Mouse (Mus musculus) large intestine, adult 2 months (tissue): ENCODE results near the gene Mcu. TPM values are rescaled to one million over a fixed set of nuclear protein-coding genes. Genes with fewer than 3 reads are reported as not detected.

Experiments used
- DNase-seq: peaks from one replicate; pipeline ENCODE4 v3.0.0-alpha.2; 2012; ENCODE audit warnings: low read depth, low spot score
- WGBS: fragments of 180-500 bp; shearing (Covaris S2); methylation state at CpG from one replicate; pipeline ENCODE4 v1.1.7; 2018; 5-methylcytosine and 5-hydroxymethylcytosine counted together
- polyA plus RNA-seq: library from polyadenylated mRNA; depleted of rRNA; stranded (reverse); fragments of >200 nt; gene quantifications from 2 replicates; pipeline ENCODE4 v1.2.3, GENCODE M21; 2012

The Mcu gene
- polyA plus RNA-seq, 1 experiment: 61.8 TPM

DNA sequence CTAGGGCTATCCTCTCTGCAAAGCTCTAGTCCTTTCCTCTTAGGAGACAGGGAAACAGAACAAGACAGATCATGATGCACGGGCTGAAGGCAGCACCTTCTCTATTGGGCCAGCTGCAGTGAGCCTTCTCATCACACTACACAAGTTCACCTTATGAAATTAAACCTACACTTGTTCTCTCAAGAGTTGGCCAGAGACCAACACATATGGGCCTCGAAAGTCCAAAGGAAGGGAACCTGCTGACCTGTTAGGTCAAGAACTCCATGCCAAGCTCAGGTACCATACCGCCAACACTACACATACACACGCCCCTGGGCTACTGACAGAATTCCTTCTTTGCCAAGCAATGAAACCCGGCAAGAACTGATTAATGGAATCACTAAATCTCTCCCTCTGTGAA, 1.1 kb downstream of the Mcu start:
- WGBS: 13% methylated on average over 5 of the region's 5 CpGs
- no peak for DNase-seq

- WGBS: 66% methylated on average over 5 of the region's 5 CpGs
- no peak for DNase-seq
These were observed 2.4 kb downstream of the Mcu start for GRCm38 (mm10) chr10:59614141-59614540.

GRCm38 (mm10) chr10:59613276-59613675, 3.2 kb downstream of the Mcu start:
- 44% methylated on average over 5 of the region's 5 CpGs for WGBS
- no peak for DNase-seq

DNA sequence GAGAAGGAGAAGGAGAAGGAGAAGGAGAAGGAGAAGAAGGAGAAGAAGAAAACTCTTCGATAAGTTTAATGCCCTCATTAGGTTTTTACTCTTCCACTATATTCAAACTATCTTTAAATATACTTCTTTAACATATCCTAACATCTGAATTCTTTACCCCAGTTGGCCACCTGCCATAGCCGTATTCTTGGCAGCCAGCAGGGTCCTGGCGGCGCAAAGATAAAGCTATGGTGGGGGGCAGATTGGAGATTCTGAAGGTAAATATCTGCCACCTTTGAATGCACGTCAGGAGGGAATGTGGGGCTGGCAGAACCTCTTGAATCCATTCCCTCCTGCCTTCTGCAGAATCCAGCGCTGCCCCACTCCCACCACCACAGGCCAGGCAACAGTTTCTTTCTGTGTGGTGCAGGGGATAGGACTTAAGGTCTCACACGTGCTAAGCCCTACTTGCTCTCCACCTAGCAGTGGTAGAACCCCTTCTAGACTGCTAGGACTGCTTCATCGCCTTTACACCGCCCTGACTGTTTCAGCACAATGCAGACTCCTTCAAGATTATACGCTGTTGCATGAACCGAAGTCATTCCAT, 11.5 kb downstream of the Mcu start:
- DNase-seq: no peak
- WGBS: 65% methylated on average over 11 of the region's 11 CpGs

GRCm38 (mm10) chr10:59603843-59604242, 12.6 kb downstream of the Mcu start:
- 37% methylated on average over 5 of the region's 5 CpGs for WGBS
- no peak for DNase-seq

GRCm38 (mm10) chr10:59602891-59603290, 13.6 kb downstream of the Mcu start:
- 69% methylated on average over 14 of the region's 14 CpGs for WGBS

DNA sequence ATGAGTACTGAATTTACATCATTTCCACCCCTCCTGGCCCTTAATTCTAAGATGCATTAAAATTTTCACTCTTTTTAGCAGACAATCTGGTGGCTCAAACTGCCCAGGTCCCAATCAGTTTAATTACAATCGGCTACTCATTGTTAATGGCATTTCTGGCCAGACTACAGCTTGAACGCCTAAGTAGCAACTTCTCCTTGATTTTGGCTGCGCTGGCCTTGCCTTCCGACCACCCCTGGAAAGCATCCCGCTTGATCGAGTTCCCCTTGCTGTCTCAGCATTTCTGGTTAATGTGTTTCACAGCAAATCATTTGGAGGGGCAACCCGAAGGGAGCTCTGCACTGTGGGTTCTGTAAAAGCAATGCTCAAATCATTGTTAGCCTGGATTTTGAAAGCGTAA, 14.4 kb downstream of the Mcu start:
- 71% methylated on average over 8 of the region's 8 CpGs for WGBS
- DNase-seq: no peak

More at GRCm38 (mm10) chr10:59602891-59603290, 13.6 kb downstream of the Mcu start:
- no peak for DNase-seq

DNA sequence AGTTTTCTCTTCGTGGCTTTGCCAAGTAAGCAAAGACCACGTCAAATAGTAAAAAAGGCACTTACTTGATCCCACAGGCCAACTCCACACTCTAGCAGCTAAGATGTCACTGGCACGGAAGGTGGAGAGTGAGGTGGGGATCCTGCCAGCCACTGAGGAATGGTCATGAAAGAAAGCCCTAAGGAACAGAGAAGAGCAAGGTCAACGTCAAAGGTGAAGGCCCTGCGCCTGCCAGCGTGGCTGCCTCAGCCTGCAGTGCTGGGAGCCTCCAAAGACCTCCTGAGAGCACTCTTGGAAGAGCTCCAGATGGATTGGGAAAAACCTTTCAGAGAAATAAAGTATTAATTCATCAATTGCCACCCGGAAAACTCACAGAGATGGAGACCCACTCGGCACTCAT, 16.0 kb downstream of the Mcu start:
- WGBS: 75% methylated on average over 8 of the region's 8 CpGs
- no peak for DNase-seq

DNA sequence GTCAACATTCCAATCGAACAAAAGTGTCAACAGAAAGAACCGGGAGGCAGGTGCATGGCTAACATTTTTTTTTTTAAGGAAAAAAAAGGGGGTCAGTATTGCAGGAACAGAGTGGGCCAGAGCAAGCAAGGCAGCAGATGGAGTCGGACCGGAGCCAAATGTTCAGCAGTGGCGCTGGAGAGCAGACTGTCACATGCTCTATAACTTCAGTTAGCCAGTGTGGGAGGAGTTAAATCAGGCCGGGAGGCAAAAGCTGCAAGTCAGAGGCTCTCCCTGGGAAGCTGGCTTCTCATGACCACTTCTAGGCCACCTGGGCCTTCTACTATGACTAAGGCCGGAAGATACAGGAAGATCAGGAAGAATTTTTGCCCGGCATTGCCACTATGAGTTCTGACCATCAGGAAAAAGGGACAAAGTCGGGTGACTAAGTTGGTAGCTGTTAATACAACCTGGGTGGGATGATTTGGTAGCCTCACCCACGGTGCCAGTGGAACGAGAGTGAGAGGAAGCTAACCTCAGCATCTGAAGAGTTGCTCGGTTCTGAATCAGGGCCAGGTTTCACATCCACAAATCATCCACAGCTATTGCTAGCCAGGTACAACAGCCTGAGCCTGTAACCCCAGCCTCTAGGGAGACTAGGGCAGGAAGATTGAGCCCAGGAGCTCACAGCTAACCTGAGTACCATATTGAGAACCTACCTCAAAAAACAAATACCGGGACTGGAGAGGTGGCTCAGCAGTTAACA, 22.5 kb downstream of the Mcu start:
- 47% methylated on average over 13 of the region's 13 CpGs for WGBS
- no peak for DNase-seq

DNA sequence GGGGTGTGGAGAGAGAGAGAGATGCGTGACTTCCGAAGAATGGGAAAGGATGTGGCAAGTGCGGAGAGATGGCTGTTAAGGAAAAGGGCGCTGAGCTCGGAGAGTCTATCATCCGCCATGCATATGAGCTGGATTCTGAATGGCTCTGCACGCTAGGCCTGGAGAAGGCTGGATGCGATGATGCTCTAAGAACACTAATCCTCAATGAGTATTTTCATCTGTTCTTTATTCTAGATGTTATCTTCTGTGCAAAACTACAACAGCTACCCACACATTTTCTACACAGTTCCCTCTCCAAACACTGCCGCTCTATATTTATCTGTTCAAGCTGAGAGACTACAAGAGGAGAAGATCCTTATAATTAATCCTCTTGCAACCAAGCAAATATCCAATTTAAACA, 25.9 kb downstream of the Mcu start:
- 90% methylated on average over 9 of the region's 9 CpGs for WGBS
- no peak for DNase-seq

DNA sequence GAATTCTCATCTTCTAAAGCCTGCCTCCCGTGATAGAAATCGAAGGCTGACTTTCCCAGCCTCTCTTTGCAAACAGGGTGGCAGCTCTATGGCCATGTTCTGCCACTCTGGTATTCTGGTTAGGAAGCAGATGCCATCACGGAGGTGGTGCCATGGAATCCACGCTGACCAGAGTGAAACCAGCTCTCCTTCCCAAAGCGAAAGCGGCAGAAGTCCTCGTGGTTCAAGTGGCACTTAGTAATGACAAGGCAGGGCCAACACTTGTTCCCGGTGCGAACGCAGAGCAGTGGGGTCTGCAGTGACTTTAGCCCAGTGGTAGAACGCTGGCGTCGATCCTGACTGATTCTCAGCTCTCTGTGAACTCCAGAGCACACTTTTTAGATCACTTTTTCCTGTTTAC, 26.6 kb downstream of the Mcu start:
- WGBS: 81% methylated on average over 13 of the region's 13 CpGs
- DNase-seq: no peak

- DNase-seq: no peak
- WGBS: 78% methylated on average over 7 of the region's 7 CpGs
These were observed 27.1 kb downstream of the Mcu start for GRCm38 (mm10) chr10:59589420-59589819.

GRCm38 (mm10) chr10:59588135-59588534, 28.4 kb downstream of the Mcu start:
- no peak for DNase-seq
- WGBS: 88% methylated on average over 7 of the region's 7 CpGs

- WGBS: 68% methylated on average over 15 of the region's 15 CpGs
- DNase-seq: no peak
These were observed 29.7 kb downstream of the Mcu start for GRCm38 (mm10) chr10:59586821-59587220.

GRCm38 (mm10) chr10:59585621-59586020, 30.9 kb downstream of the Mcu start:
- DNase-seq: no peak
- 71% methylated on average over 5 of the region's 5 CpGs for WGBS

DNA sequence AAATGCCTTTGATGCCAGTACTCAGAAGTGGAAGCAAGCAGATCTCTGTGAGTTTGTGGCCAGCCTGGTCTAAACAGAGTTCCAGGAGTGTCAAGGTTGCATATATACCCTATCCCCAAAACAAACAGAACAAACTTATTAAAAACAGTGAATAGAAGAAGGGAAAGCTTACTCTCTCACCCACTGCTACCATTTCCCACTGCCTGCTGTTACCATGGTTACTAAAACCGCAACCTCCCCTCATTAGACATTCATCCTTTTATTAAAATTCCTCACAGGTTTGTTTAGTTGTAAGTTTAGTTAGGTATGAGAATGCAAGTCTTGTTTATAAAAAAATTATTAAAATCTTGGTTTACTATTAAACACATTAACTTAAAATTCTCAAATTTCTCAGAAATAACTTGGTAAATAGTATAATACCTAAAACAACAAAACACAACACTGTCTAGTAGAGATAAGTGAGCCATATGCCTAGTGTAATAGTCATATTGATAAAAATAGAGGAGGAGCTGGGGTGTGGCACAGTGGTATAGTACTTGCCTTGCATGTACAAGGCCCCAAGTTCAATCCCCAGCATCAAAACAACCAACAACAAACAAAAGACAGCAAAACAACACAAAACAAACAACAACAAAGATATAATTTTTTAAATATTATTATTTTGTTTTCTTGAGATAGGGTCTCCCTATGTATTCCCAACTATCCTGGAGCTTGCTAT, 34.5 kb downstream of the Mcu start:
- no peak for DNase-seq
- WGBS: 98% methylated on average over 1 of the region's 1 CpGs

DNA sequence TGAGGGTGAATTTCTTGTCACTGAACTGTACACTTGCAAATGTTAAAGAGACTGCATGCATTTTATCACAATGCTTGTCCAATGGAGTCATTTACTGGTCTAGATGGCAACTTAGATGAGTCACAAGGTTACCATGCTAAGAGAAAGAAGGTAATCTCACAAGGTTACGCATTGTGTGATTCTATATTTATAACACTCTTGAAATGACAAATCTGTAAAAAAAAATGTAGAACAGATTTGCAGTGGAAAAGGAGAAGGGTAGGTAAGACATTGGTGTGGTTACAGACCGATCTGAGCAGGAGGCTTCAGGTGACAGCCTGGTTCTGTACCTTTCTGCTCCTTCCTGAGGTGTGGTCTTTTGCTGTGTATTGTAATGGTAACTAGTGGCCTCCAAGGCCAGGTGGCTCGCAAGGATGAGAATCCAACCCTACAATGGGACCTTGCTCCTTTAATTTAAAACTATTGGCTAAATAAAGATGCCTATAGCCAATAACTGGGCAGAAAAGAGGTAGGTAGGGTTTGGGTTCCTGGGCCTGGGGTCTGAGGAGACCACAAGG, 35.8 kb downstream of the Mcu start:
- 78% methylated on average over 3 of the region's 3 CpGs for whole genome bisulfite sequencing
- DNase-seq: no peak

GRCm38 (mm10) chr10:59579645-59580044, 36.8 kb downstream of the Mcu start:
- DNase-seq: no peak
- WGBS: 86% methylated on average over 3 of the region's 3 CpGs

DNA sequence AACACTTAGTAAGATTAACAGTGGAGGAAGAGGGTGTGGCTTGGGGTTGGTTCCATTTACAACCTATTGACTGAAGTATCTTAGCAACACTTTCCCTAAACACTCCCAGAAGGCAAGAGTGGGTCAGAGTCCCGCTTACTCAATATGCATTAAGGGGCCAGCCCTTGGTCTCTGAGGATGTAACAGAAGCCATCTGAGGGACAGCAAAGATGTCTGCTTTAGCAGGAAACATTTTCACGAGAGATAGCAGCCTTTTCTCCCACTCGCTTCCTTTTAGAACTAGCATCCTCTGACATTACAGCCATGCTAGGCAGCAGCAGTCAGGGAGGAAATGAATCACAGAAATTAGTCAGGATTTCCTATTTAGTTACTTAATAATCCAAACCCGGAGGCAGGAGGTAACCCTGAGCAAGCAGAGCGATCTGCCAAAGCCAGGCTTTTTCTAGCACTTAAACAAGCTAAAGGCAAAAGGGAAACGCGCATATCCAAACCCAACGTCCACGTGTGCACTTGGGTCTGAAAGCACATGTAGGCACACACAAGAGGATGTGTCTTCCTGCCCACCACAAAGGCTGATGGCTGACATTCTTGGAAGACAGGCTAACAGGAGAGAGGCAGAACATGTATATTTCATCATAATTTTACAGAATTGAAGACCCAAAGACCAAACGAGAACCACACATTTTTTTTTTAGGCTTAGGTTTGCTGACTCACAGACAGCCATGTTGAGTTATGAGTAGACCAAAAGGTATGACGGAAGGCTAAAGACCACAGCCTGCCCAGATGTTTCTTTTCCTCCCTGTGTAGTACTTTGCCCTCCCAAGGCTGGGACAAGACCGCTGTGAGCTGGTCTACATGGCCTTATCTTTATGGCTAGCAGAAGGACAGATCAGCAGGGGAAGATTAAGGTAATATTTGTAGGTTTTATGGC, 38.4 kb downstream of the Mcu start:
- 3% methylated on average over 12 of the region's 12 CpGs for whole genome bisulfite sequencing
- DNase-seq: peak; percentile 89

- DNase-seq: no peak
- WGBS: 32% methylated on average over 5 of the region's 5 CpGs
These were observed 40.2 kb downstream of the Mcu start for GRCm38 (mm10) chr10:59576305-59576704.
